Mouse (Mus musculus) kidney, postnatal 36 days (tissue): ENCODE data around the gene Hes7.
"Not testable (repeated sequence)": the region's sequence is repeated elsewhere in the genome, so short reads cannot be mapped to it uniquely, and the experiment has no call there.

ENCODE experiments used
- DNase-seq, 2 experiments: peaks; one replicate each; pipeline ENCODE4 v3.0.0; 2021 to 2022; ENCODE audit warnings: mixed read lengths in 2 of 2

The Hes7 gene

GRCm38 (mm10) chr11:69088103-69088855 lies 31.9 kb upstream of the Hes7 start, which contains the start of gene Vamp2:
TSS of gene Vamp2 (plus strand) at chr11:69088490.
- DNase-seq = peak; percentile 92 to 97

GRCm38 (mm10) chr11:69088856-69089615 lies 31.2 kb upstream of the Hes7 start:
- DNase-seq = no peak

- no peak for DNase-seq
Measured at GRCm38 (mm10) chr11:69089616-69090290, 30.5 kb upstream of the Hes7 start.

- no peak for DNase-seq
Measured at GRCm38 (mm10) chr11:69090367-69090766, 29.8 kb upstream of the Hes7 start.

GRCm38 (mm10) chr11:69091566-69092385 lies 28.4 kb upstream of the Hes7 start:
- no peak for DNase-seq

GRCm38 (mm10) chr11:69092386-69092751 lies 27.8 kb upstream of the Hes7 start:
- peak; percentile 93 to 97 for DNase-seq

GRCm38 (mm10) chr11:69092871-69093270 lies 27.3 kb upstream of the Hes7 start:
- DNase-seq = no peak

GRCm38 (mm10) chr11:69093856-69094255 lies 26.3 kb upstream of the Hes7 start:
- DNase-seq = not testable (repeated sequence)

- DNase-seq = peak; percentile 99 to 100
Measured at GRCm38 (mm10) chr11:69094697-69095429, 25.3 kb upstream of the Hes7 start, which contains the start of gene Per1. TSS of gene Per1 (plus strand) at chr11:69095217.

- peak; percentile 51 to 64 for DNase-seq
Measured at GRCm38 (mm10) chr11:69095511-69096231, 24.5 kb upstream of the Hes7 start.

- no peak for DNase-seq
Measured at GRCm38 (mm10) chr11:69096360-69096986, 23.7 kb upstream of the Hes7 start.

GRCm38 (mm10) chr11:69096987-69097900 lies 23.0 kb upstream of the Hes7 start:
- DNase-seq = peak; percentile 100

GRCm38 (mm10) chr11:69098039-69098761 lies 22.0 kb upstream of the Hes7 start:
- DNase-seq = no peak

GRCm38 (mm10) chr11:69098762-69099091 lies 21.5 kb upstream of the Hes7 start:
- DNase-seq = peak; percentile 99

- peak; percentile 89 to 91 for DNase-seq
Measured at GRCm38 (mm10) chr11:69099177-69099914, 20.9 kb upstream of the Hes7 start.

- peak; percentile 96 for DNase-seq
Measured at GRCm38 (mm10) chr11:69099915-69100345, 20.3 kb upstream of the Hes7 start.

GRCm38 (mm10) chr11:69100639-69101360 lies 19.4 kb upstream of the Hes7 start:
- DNase-seq = no peak
